Mouse (Mus musculus) Muller cell, postnatal 12 days (primary cell): ENCODE data around the gene Napepld.
"Not testable (repeated sequence)": the region's sequence is repeated elsewhere in the genome, so short reads cannot be mapped to it uniquely, and the experiment has no call there.

Experiments
- DNase-seq: peaks from one replicate; pipeline ENCODE4 v3.0.0-alpha.2; 2015; ENCODE audit errors: inconsistent ontology term

Napepld gene

DNA sequence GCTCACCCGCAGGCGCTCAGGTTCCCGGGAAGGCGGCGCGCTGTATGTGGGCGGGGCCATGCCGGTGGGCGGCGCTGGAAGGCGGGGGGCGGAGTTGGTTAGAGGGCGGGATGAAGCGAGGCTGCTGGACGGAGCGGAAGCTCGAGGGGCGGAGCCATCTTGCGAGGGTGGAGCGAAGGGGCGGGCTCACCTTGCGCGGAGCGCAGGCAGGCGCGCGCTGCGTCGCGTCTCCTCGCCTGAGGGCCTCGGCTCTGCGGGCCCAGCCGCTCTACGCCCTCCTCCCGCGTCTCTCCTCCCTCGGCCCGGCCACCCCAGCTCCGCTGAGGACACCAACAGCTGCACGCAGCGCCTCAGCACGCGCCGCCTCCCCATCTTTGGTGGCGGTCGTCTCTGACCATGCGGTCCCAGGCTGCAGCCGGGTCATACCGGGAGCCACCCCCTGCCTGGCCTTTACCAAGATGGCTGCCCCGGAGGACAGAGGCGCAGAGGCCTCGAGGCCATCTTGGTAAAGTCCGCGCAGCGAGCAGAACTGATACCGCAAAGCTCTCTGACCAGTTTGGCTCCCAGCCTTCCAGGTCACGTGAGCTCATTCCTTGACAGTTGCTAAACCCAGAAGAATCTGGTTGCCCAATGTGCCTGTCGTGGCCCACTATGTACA is at the start of gene Napepld:
Gene Napepld (minus strand): TSS at position 46 of the 658 bp plus-strand sequence.
- peak; percentile 98 for DNase-seq

DNA sequence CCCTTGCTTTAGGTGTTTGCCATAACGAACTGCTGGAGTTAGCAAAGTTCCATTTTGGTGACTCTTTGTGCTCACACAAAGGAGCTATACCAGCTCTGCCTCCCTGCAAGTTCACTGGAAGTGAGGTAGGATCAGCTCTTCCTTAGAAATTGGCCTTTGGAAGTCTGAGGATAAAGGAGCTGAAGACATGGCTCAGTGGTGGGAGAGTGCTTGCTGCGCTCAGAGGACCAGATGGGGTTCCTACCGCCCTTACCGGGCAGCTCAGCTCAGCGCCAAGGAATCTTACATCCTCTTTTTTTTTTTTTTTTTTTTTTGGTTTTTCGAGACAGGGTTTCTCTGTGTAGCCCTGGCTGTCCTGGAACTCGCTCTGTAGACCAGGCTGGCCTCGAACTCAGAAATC is 44.8 kb upstream of the Napepld start:
- no peak for DNase-seq

DNA sequence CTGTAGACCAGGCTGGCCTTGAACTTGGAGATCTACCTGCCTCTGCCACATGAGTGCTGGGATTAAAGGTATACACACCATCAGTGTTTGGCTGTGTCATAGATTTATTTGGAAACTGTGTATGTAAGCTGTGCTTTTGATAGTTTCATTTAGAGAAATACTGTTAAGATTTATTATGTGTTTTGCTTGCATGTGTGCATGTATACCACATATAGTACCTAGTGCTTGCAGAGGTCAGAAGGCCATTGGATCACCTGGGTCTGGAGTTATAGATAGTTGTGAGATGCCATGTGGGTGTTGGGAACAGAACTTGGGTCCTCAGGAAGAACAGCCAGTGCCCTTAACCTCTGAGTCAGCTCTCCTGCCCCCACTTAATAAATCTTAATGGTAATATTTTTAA is 43.5 kb upstream of the Napepld start:
- no peak for DNase-seq

DNA sequence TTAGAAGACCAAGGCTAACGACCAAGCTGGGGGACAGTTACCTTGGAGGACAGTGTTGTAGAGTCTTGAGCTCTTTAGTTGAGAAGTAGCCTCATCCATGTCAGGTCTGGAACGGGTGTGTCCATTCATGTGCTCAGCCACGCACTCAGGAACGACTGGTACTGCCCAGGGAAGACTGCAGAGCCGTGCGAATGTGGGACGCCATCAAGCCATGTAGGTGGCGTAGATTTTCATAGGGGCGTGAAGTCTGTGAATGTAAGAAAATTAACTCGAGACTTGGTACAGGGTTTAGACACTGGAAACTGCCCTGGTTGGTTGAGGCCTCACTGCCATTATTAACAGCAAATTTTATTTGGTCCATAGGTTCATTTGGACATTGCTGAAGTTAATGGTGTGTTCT is 42.4 kb upstream of the Napepld start:
- DNase-seq, result no peak

DNA sequence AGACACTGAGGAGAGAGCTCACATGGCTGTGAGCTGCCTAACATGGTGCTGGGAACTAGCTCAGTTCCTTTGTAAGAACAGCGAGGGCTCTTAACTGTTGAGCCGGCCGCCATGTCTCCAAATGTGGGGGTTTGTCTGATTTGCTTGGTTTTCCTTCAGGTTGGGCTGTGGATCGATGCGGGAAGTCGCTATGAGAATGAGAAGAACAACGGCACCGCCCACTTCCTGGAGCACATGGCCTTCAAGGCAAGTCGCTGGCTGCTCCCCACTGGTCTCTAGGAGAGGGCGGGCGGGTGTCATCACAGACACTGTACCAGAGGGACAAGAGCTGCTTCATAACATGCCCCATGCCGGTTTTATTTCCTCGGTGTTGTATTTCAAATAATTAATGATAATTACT is 38.7 kb upstream of the Napepld start:
- DNase-seq, result no peak

DNA sequence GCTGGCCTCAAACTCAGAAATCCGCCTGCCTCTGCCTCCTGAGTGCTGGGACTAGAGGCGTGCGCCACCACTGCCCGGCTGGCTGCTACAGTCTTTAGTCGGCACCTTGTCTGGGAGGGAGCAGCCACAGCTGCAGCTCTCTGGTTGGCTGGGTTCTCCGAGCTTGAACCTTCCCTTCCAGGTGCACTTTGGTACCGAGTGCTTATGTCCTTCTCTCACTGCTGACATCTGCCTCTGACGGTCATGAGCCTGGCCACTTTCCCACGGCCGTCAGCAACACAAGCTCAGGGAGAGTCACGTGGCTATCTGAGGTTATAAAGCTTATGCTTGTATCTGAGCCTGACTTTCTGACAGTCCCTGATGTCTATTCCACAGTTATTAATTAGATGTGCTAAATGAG is 37.9 kb upstream of the Napepld start:
- no peak for DNase-seq

DNA sequence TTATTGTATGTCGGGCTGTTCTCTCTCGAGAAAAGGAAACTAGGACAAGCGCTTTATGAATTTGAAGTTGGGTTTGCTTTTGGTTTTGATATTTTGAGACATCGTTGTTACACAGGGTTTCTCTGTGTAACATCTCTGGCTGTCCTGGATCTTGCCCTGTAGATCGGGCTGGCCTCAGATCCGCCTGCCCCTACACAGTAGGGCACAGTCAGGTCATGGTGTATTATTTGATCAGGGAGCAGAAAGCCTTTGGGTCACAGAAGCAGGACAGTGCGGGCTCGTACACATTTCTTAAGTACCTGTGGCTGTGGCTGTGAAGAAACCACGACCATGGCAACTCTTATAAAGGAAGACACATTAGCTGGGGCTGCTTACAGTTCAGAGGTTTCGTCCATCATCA is 36.4 kb upstream of the Napepld start:
- DNase-seq, result no peak

DNA sequence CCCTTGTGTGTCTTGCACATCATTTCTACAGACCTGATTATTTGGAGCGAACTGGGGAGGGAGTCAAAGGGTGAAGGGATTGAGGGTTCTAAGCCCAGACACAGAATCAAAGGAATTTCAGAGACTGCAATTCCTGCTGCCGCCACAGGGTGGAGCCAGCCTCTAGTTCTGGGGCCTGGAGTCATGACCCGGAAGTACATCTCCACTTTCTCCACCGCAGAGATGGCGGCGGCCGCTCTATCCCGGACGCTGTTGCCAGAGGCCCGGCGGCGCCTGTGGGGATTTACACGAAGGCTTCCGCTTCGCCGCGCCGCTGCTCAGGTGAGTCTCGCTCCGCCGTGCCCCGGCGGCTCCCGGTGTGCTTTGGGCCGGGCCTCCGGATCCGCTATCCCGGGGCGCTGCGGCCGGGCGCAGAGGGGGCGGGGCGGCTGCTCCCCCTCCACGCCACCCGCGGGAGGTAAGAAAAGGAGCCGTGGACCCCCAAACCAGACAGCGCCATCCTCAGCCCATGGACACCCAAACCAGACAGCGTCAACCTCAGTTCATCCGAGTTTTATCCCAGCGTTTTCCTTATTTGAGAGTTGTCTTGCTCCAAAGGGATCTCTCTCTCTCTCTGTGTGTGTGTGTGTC is 35.9 kb upstream of the Napepld start, which contains the start of gene Pmpcb:
Gene Pmpcb (plus strand): TSS at position 186 of the 630 bp plus-strand sequence.
- peak; percentile 83 for DNase-seq

DNA sequence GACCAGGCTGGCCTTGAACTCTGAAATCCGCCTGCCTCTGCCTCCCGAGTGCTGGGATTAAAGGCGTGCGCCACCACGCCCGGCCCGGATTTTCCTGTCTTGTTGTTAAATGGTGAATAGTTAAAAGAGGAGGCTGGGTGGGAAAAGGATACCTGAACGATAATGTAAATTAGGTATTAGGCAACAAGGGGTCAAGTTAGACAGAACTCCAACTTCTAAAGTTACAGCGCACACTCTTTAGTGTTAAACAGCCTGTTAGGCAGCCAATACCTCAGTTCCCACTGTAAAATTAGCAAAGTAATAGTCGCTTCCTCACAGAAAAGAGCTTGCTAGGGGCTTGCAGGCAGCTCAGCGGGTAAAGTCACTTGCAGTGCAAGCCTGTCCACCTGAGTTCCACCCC is 34.9 kb upstream of the Napepld start:
- no peak for DNase-seq

DNA sequence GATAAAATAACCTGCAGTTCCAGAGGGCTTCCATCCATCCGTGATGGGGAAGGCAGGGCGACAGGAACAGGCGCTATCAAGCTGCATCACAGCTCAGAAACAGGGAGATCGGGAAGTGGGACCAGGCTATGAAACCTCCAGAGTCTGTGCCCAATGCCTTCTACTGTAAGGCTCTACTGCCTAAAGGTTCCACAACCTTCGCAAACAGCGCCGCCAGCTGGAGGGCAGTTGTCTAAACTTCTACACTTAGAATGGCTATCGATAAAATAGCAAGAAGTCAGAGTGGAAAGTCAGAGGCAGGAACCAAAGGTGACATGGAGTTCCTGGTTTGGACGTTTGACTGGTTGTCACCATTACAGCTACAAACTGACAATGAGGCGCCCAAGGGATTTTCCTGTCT is 34.4 kb upstream of the Napepld start:
- peak; percentile 62 for DNase-seq

DNA sequence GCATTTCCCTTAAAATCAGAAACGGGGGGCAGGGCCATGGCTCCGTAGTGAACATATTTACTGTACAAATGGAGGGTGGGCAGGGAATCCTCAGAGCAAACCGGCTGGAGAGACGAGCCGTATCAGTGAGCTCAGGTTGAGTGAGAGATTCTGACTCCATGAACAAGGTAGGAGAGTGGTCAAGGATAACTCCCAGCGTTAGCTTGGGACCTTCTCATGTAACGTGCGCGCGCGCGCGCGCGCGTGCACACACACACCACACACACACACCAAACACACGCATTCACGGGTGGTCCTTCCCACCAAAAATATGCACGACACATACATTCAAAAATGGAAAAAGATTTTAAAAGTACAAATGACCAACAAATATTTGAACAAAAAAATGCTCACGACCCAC is 33.9 kb upstream of the Napepld start:
- DNase-seq, result no peak

DNA sequence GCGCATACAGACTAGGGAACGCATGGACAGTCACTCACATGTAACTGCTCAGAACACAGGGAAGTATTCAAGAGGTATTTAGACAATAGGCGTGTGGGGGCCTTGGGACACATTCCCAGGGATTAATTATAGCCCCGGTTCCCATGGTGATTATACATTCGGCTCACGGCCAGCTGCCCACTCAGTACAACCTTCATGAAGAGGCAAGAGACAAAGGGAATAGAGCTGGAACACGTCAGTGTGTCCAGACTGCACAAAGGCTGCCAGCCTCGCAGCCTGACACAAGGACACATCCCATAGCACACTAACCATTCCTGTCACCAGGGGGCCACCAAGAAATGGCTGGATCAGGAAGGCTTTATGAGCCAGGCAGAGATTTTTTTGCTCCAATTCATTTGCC is 31.7 kb upstream of the Napepld start:
- peak; percentile 97 for DNase-seq

DNA sequence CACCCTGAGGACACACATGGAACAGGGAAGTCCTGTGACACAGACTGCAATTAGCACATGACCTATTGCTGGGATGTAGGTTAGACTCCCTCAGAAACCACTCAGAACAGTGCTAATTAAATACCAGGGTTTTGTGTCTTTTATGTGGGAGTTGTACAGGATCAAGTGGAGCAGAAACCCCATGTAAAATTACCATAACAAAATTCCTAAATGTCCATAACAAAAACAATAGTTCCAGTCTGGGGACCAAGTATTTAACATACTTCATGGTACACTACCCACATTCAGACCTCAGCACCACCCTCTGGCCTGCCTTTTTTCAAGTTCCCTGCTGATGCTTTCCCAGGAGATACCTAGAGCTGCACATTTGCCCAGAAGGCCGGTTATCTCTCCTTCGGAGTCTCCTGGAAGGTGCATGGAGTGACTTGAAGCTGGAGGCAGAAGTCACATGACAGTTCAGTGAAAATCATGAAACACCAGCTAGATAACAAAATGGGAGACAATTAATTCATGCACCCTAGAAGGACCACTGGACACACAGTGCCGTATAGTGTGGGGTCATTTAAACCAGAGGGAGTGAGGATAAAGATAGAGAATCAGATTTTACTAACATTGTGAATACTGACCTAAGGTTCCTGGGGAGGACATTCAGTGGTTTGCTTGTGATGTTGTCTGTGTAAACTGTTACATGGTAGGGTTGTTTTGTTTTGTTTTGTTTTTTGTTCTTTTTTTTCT is 31.1 kb upstream of the Napepld start:
- DNase-seq, result peak; percentile 80

DNA sequence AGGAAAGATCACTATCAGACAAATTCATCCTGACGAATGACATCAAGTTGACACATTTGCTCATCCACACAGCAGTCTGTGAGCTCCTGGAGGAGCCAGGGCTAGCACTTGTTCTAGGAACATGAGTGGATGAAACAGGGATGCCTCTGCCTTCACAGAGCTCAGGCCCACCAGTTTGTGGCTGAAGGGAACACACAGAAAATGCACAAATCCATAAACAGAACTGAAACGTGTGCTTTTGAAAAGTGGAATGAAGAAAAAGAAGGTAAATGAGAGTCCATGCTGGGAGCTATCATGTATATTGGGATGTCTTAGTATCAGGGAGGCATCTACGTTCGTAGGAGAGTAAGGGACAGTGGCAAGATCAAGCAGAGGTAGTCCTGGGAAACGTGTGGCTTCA is 27.9 kb upstream of the Napepld start:
- DNase-seq, result no peak

DNA sequence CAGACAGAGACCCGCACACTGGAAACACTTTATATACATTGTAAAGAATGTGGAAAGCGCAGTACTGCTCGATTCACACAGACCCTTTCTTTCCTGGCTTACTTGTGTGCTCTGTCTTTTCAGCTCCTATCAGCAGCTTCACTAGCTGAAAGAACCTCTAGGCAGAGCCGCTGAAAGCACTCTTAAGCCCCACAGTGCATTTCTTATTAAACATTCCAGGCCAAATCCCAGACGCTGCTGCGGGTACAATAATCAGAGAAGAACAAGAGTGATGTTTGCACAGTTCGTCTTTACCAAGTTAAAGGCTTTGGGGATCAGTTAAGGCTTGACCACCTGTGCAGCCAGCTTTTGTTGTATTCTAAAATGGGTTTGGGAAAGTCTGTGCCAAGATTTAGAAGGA is 23.7 kb upstream of the Napepld start:
- no peak for DNase-seq

DNA sequence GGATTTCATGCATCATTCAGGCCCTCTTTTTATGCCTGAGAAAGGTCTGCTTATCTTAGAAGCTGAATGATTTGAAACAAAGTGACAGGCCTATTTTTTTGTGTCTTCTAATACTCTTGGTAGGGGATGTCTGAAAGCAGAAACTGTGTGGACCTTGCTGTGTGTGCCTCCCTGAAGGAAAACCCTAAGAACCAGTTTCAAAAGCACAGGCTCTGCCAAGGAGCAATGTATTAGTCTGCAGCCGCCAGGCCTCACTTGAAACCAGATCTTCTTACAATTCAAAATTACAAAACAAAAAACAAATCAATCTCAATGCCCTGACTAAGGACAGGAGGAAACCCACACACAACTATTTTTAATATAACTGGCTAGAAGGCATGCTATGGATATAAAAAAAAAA is 23.2 kb upstream of the Napepld start:
- no peak for DNase-seq

DNA sequence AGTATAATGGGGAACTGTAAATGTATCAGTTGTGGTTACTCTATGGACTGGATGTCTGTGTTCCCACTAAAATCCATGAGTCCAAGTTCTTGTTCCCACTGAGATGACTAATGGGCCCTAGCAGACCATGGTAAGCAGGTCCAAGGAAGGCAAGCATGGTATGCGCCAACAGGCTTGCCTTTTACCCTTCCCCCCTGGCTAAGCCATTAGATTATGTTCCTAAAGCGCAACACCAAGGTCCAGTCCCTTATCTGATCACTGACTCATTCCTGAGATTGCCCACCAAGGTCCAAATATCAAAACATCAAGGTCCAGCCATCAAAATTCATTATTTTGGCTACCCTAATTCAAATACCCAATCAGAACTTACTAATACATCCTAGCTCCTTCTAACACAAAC is 18.0 kb upstream of the Napepld start:
- no peak for DNase-seq

DNA sequence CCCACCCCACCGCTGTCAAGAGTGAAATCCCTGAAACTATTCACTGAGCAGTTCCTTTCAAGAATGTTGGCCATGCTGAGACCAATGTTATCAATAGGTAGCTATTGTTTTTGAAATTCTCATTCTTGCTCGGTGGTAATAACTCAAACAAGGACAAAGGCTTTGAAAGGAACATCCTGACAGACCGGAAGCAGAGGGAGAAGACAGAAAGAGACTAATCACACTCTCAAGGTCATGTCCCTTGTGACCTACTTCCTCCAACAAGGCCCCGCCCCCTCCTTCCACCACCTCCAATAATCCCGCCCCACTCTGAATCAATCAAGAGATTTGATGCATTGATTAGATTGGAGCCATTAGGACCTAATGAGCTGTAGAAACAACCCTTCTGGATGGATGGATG is 17.4 kb upstream of the Napepld start:
- no peak for DNase-seq

DNA sequence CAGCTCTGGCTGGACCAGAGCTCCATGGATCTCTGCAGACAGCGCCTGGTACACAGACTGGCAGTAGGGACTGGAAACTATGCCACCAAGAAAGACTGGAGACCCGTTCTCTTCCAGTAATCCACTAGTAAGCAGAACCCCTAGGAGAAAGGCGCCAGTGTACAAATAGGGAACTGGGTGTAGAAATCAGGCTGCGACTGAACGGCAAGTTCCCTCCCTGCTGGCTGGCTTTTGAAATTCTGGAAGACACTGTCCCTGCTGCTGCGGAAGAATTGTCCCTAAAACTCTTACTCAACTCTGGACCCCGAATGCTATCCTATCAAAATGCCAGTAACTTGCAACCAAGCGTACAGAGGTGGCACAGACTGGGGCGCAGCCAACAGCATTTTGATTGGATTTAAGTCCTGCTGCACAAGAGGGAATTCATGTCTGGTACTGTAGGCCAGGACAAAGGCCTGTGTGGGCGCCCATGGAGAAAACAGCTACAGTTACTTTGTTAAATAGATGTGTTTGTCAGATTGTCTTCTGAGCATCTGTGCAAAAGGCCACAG is 16.0 kb upstream of the Napepld start:
- DNase-seq, result no peak

DNA sequence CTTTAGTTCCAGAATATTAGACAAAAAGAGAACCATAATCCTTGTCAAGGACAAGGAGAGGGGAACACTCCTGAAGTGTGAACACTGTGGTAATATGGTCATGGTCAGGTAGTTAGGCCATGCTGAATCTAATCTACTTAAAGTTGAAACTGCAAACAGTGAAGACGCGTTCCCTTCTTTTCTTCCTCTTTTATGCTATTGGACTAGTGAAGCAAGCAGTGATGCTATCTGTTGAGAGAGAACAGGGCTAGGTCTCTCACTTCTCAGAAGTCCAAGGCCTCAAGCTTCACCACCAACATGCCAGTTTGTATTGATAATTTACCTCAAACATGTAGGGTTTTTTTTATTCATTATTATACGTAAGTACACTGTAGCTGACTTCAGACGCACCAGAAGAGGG is 13.3 kb upstream of the Napepld start:
- no peak for DNase-seq

DNA sequence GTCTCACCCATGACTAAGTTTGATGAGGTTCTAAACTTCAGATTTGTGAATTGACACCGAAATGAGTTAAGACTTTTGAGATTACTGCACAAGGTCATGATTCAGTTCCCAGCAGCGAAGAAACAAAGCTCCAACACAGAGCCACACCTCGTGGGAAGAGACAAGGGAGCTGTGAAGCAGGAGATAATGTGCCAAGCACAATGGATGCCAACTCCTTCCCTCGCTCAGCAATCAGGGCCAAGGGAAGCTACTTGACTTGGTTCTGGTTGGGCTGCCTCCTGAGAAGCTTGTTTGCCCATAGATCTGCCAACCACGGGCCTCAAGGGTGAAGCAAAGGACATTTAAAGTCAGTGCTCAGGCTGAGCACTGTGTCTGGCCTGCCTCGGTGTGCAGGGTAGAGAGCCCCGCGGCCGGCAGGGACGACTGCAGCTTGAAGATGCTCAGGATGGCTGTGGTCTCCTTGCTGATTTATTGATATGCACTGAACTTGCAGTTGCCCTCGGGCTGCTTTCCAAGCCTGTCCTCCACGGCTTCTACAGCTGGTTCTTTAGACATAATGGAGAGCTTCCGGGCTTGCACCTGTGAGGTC is 11.0 kb upstream of the Napepld start:
- DNase-seq, result no peak

DNA sequence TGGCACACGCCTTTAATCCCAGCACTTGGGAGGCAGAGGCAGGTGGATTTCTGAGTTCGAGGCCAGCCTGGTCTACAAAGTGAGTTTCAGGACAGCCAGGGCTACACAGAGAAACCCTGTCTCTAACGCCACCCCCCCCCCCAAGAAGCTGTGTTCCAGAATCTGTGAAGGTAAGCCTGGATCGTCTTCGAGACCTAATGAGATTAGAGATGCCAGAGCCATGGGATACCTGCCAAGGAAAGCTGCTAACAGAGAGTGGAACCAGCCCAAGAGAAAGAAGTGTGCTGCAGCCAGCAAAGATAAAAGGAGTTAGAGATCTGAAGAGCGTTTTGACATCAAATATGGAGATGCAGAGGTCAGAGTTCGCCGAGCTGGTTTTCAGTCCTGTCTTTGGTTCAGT is 6.8 kb upstream of the Napepld start:
- not testable (repeated sequence) for DNase-seq
